Mouse (Mus musculus): Measurements from ENCODE around the gene Tmem240.
A peak's percentile ranks its signal among the peaks of the same experiment; 100 is the strongest.
"Not testable (repeated sequence)": the region's sequence is repeated elsewhere in the genome, so short reads cannot be mapped to it uniquely, and the experiment has no call there.

The Tmem240 gene

GRCm38 (mm10) chr4:155734350-155734941 is at the start of gene Tmem240:
Gene Tmem240, plus strand, starts transcription at chr4:155734800.
- peak; percentile 93 to 96 for DNase-seq

- DNase-seq: not testable (repeated sequence)
Observed at GRCm38 (mm10) chr4:155687764-155688163, 46.8 kb upstream of the Tmem240 start.

- peak; percentile 95 to 97 for DNase-seq
Observed at GRCm38 (mm10) chr4:155690571-155691375, 43.8 kb upstream of the Tmem240 start.

GRCm38 (mm10) chr4:155692421-155692820 is 42.2 kb upstream of the Tmem240 start:
- no peak for DNase-seq

GRCm38 (mm10) chr4:155694111-155694481 is 40.5 kb upstream of the Tmem240 start, which contains the start of gene Fndc10:
Gene Fndc10, plus strand, starts transcription at chr4:155694342.
- peak; percentile 90 to 92 for DNase-seq

- DNase-seq: peak; percentile 66 to 81
Observed at GRCm38 (mm10) chr4:155694482-155695401, 39.9 kb upstream of the Tmem240 start.

GRCm38 (mm10) chr4:155695531-155696062 is 39.0 kb upstream of the Tmem240 start:
- DNase-seq: peak in 1 of 2 experiments; percentile 42

GRCm38 (mm10) chr4:155696261-155697255 is 38.0 kb upstream of the Tmem240 start:
- peak; percentile 51 to 56 for DNase-seq

- no peak for DNase-seq
Observed at GRCm38 (mm10) chr4:155700425-155700824, 34.2 kb upstream of the Tmem240 start.

GRCm38 (mm10) chr4:155703425-155703929 is 31.1 kb upstream of the Tmem240 start:
- DNase-seq: no peak

- DNase-seq: peak; percentile 88 to 97
Observed at GRCm38 (mm10) chr4:155704721-155705591, 29.6 kb upstream of the Tmem240 start, which contains the start of gene Ssu72. Gene Ssu72, plus strand, starts transcription at chr4:155704800.

- no peak for DNase-seq
Observed at GRCm38 (mm10) chr4:155705592-155705929, 29.0 kb upstream of the Tmem240 start.

- no peak for DNase-seq
Observed at GRCm38 (mm10) chr4:155708582-155708981, 26.0 kb upstream of the Tmem240 start.

GRCm38 (mm10) chr4:155708988-155709387 is 25.6 kb upstream of the Tmem240 start:
- no peak for DNase-seq

GRCm38 (mm10) chr4:155710521-155711252 is 23.9 kb upstream of the Tmem240 start:
- peak; percentile 51 to 55 for DNase-seq

- DNase-seq: peak; percentile 56 to 65
Observed at GRCm38 (mm10) chr4:155721668-155722083, 12.9 kb upstream of the Tmem240 start.

GRCm38 (mm10) chr4:155727993-155728392 is 6.6 kb upstream of the Tmem240 start:
- DNase-seq: no peak

GRCm38 (mm10) chr4:155733267-155733666 is 1.3 kb upstream of the Tmem240 start:
- no peak for DNase-seq

GRCm38 (mm10) chr4:155734951-155735702 is 527 bp downstream of the Tmem240 start:
- DNase-seq: peak; percentile 76 to 81
